Mouse (Mus musculus) thymus, postnatal 4 days (tissue): Measurements from ENCODE around the gene Olfr1124.
"Not testable (repeated sequence)": the region's sequence is repeated elsewhere in the genome, so short reads cannot be mapped to it uniquely, and the experiment has no call there.

Experiments used
- DNase-seq: peaks from one replicate; pipeline ENCODE4 v3.0.0; 2021

The Olfr1124 gene

GRCm38 (mm10) chr2:87429975-87430374 is at the start of gene Olfr1124:
Olfr1124 (plus strand) TSS chr2:87430275.
- DNase-seq, result no peak

GRCm38 (mm10) chr2:87383935-87384334 is 46.1 kb upstream of the Olfr1124 start:
- no peak for DNase-seq

GRCm38 (mm10) chr2:87385549-87385948 is 44.5 kb upstream of the Olfr1124 start, which contains the start of gene Olfr1122:
Olfr1122 (plus strand) TSS chr2:87385849.
- no peak for DNase-seq

GRCm38 (mm10) chr2:87393605-87394004 is 36.5 kb upstream of the Olfr1124 start:
- DNase-seq, result not testable (repeated sequence)

GRCm38 (mm10) chr2:87394686-87395085 is 35.4 kb upstream of the Olfr1124 start:
- not testable (repeated sequence) for DNase-seq

- DNase-seq, result no peak
Measured at GRCm38 (mm10) chr2:87416335-87416734, 13.7 kb upstream of the Olfr1124 start, which contains the start of gene Olfr1123. Olfr1123 (plus strand) TSS chr2:87416635.

- no peak for DNase-seq
Measured at GRCm38 (mm10) chr2:87437731-87438130, 7.7 kb downstream of the Olfr1124 start.

GRCm38 (mm10) chr2:87453662-87454061 is 23.6 kb downstream of the Olfr1124 start, which contains the start of gene Olfr1126:
Olfr1126 (plus strand) TSS chr2:87453962.
- DNase-seq, result no peak

- no peak for DNase-seq
Measured at GRCm38 (mm10) chr2:87461769-87462168, 31.7 kb downstream of the Olfr1124 start.

GRCm38 (mm10) chr2:87480207-87480606 is 50.1 kb downstream of the Olfr1124 start:
- DNase-seq, result no peak

GRCm38 (mm10) chr2:87481158-87481557 is 51.1 kb downstream of the Olfr1124 start:
- no peak for DNase-seq

GRCm38 (mm10) chr2:87482276-87482675 is 52.2 kb downstream of the Olfr1124 start:
- DNase-seq, result no peak
